Mouse (Mus musculus): ENCODE measurements around the gene Cks1b.

Gene Cks1b

GRCm38 (mm10) chr3:89395419-89395805, 22.8 kb downstream of the Cks1b start:
- DNase-seq, result no peak

GRCm38 (mm10) chr3:89394894-89395256, 23.3 kb downstream of the Cks1b start:
- peak; percentile 63 for DNase-seq

GRCm38 (mm10) chr3:89394006-89394893, 23.9 kb downstream of the Cks1b start, which contains the start of gene Zbtb7b:
Gene Zbtb7b (minus strand): TSS chr3:89394776.
- DNase-seq, result peak; percentile 60

- peak; percentile 95 for DNase-seq
Observed at GRCm38 (mm10) chr3:89393605-89394004, 24.6 kb downstream of the Cks1b start.

- no peak for DNase-seq
Observed at GRCm38 (mm10) chr3:89392871-89393311, 25.3 kb downstream of the Cks1b start.

- no peak for DNase-seq
Observed at GRCm38 (mm10) chr3:89391663-89392511, 26.3 kb downstream of the Cks1b start.

- DNase-seq, result no peak
Observed at GRCm38 (mm10) chr3:89390699-89391662, 27.2 kb downstream of the Cks1b start.

GRCm38 (mm10) chr3:89390111-89390515, 28.1 kb downstream of the Cks1b start:
- DNase-seq, result no peak

GRCm38 (mm10) chr3:89388901-89389740, 29.1 kb downstream of the Cks1b start:
- DNase-seq, result no peak

GRCm38 (mm10) chr3:89388134-89388881, 29.9 kb downstream of the Cks1b start:
- no peak for DNase-seq

GRCm38 (mm10) chr3:89387632-89388031, 30.6 kb downstream of the Cks1b start:
- DNase-seq, result no peak

- no peak for DNase-seq
Observed at GRCm38 (mm10) chr3:89386438-89387420, 31.5 kb downstream of the Cks1b start.

GRCm38 (mm10) chr3:89385451-89385850, 32.7 kb downstream of the Cks1b start:
- no peak for DNase-seq

- no peak for DNase-seq
Observed at GRCm38 (mm10) chr3:89384331-89385076, 33.7 kb downstream of the Cks1b start.

- no peak for DNase-seq
Observed at GRCm38 (mm10) chr3:89383651-89384255, 34.4 kb downstream of the Cks1b start.

GRCm38 (mm10) chr3:89382950-89383349, 35.2 kb downstream of the Cks1b start:
- no peak for DNase-seq

GRCm38 (mm10) chr3:89382033-89382882, 35.9 kb downstream of the Cks1b start:
- DNase-seq, result no peak
